Mouse (Mus musculus): Measurements from ENCODE around the gene Sh3pxd2b.

DNA sequence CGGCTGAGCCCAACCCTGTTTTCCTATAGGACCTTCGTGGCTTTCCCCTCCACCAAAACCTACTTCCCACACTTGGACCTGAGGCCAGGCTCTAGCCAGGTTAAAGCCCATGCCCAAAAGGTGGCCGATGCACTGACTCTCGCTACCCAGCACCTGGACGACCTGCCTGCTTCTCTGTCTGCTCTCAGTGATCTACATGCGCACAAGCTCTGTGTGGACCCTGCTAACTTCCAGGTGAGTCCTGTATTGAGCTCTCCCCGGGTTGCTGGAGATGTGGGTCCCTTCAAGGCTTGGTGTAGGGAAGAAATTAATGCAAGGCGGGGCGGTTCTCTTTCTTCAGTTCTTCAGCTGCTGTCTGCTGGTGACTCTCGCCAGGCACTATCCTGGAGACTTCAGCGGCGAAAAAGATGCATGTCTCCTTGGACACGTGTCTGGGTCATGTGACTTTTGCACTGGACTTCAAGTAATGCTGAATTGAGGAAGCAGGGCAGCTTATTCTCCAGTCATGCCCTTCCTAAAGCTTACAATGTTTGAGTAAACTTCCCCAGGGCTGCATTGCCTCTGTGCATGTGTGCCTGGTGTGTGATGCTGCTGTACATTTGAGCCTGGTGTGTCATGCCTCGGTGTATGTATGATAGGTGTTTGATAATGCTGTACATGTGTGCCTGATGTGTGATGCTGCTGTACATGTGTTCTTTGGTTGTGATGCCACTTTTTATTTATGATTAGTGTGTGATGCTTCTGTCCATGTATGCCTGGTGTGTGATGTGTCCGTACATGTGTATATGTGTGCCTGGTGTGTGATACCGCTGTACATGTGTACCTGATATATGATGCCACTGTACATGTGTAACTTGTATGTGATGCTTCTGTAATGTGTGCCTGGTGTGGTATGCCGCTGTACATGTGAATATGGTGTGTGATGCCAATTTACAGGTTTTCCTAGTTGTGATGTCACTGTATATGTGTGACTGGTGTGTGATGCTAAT lies 47.0 kb upstream of the Sh3pxd2b start:
- TF ChIP-seq CTCF (IDR thresholded peaks at IDR 0.05; ENCODE audit: extremely low read depth, insufficient read depth, low read length) (no peak), POLR2A (IDR thresholded peaks at IDR 0.05; ENCODE audit: extremely low read depth, insufficient read depth, low read length) (no peak)

All from cortical plate, adult 2 months (tissue).